Mouse (Mus musculus) adrenal gland, postnatal 36 days (tissue): ENCODE results near the gene Soat2. TPM values are rescaled to one million over a fixed set of nuclear protein-coding genes. Genes with fewer than 3 reads are reported as not detected.
"Not testable (repeated sequence)": the region's sequence is repeated elsewhere in the genome, so short reads cannot be mapped to it uniquely, and the experiment has no call there.

Experiments
- DNase-seq, 2 experiments: peaks; one replicate each; pipeline ENCODE4 v3.0.0; 2021; ENCODE audit warnings: mixed read lengths in 1 of 2
- total RNA-seq, 2 experiments: library from RNA; stranded (reverse); gene quantifications; 2 replicates each; pipeline ENCODE4 v1.2.3; 2021

Soat2 gene
- total RNA-seq, 2 experiments from 2014 or later, result 0.40 to 0.49 TPM

DNA sequence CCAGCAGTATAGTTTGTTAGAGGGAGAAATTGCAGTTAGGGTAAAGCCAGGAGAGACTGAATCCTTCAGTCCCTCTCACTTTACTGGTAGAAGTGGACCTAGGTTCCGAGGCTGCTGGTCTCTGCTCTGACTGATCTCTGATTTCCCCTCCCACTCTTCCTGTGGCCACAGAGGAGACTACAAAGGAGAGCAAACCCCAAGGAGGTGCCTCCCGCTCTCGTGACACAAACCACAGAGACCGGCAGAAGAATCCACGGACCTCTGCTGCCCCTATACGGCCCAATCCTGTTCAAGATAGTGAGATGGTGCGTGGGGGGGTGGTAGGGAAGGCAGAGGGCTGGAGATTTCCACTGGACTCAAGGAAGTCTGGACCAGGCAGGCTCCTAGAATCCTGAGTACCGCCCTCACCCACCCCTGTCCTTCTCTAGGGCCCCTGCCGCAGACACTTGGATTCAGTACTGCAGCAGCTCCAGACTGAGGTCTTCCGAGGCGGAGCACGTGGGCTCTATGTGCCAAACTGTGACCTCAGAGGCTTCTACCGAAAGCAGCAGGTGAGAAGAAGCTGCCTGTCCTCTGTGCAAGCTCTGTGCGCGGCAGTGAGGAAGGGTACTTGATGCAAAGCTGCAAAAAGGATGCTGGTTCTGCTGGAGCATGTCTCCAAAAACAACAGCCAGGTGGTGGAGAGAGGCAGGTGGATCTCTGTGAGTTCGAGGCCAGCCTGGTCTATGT lies 2.5 kb upstream of the Soat2 start:
- DNase-seq, result no peak

DNA sequence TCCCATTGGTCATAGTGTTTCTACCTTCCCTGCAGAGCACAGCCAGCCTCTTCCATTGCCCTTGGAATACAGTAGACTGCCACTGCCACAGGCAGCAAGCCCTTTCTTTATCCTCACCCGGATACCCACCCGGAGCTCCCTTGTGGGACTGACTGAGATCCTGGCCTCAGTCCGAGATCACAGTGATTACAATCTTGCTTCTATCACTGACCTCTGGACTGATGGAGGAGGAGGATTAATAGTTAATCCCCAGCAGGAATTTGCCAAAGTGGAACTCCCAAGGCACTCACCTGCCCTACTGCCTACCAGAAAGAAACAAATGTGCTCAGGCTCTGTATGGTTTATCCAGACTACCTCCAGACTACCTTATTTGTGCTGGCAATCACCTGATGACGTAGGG lies 765 bp upstream of the Soat2 start:
- DNase-seq, result no peak

DNA sequence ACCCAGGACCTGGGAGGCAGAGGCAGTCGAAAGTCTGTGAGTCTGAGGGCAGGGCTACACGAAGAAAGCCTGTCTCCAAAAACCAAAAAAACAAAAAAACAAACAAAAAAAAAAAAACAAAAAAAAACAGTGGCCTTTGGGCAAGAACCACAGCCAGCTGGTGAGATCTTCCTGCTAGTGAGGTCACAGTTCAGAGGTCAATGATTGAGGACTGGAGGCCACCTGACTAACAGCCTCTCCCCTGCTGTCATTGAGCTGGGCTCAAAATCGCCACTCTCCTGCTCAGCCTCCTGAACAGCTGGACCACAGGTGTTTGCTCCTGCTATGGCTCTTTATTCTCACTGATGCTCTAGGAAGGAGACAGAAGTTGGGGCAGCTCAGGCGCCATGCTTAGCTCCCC lies 2.3 kb downstream of the Soat2 start:
- DNase-seq, result no peak

DNA sequence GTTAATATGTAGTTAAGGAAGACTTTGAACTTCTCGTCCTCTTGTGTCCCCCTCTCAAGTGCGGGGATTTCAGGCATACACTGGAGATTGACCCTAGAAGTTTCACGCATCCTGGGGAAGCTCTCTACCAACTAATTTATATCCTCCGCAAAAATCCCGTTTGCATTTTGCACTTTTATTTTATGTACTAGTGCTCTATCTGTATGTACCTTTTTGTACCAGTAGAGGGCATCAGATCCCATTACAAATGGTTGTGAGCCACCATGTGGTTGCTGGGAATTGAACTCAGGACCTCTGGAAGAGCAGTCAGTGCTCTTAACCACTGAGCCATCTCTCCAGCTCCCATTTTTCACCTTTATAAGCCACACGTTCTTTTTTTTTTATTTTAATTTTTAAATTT lies 4.7 kb downstream of the Soat2 start:
- not testable (repeated sequence) for DNase-seq

DNA sequence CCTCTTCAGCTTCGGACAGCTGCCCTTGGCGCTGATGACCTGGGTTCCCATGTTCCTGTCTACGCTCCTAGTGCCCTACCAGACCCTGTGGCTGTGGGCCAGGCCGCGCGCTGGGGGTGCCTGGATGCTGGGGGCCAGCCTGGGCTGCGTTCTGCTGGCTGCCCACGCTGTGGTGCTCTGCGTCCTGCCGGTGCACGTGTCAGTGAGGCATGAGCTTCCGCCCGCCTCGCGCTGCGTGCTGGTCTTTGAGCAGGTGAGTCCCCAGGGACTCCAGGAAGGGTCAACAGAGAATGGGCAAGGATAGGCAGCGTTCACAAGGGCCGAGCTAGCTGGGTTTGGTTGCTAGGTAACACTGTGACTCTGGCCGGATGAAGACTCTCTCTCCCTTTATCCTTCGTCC lies 6.5 kb downstream of the Soat2 start:
- no peak for DNase-seq

DNA sequence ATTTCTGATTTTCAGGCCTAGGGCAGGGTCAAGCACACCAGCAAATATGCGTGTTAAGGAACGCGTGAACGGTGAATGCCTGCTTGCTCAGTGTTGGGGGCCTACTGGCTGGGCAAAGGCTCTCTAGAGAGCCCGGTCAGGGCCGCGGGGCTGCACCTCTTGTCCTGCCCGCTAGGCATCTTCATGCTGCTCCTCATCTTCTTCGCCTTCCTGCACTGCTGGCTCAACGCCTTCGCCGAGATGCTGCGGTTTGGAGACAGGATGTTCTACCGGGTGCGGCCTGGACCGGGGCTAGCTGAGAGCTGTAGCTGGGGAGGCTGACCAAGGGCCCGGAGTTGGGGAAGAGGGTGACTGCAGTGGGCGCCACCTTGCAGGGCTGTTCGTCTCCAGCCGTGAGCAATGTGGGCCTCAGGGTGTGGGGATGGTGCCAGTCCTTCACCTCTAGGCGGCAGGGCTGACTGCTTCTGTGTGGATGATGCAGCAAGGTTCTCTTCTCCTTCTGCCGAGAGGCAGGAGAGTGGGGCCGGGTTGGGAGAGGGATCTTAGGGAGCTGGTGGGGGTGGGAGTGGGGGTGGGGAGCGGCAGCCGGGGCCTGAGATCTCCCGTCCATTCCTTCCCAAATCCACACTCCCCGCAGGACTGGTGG lies 10.2 kb downstream of the Soat2 start:
- no peak for DNase-seq

DNA sequence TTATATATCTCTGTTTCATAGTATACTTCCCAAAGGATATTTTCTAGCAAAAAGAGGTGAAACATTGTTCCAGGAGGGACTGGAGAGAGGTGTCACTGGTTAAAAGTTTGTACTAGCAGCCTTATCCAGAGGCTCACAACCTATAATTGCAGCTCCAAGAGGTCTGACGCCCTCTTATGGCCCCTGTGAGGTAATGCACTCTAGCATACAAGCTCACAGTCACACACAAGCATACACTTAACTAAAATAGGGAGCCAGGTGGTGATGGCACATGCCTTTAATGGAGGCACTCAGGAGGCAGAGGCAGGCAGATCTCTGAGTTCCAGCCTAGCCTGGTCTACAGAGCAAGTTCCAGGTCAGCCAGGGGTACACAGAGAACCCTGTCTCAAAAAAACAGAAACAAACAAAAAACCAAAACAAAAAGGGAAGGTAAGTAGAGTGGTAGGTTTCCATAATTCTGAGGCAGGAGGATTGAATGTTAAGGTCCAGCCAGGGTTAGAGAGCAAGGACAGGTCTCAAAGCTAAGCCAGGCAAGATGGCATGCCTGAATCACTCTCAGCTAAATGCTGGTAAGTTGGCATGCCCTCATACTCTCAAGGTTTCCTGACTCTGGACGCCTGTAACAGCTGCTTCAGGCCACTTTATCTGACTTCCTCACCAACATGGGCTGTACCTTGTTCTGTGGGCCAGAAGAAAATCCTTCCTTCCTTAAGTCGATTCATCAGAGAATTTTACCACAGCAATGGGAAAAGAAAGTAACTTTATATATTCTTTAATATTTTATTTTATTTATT lies 13.8 kb downstream of the Soat2 start:
- DNase-seq, result no peak

DNA sequence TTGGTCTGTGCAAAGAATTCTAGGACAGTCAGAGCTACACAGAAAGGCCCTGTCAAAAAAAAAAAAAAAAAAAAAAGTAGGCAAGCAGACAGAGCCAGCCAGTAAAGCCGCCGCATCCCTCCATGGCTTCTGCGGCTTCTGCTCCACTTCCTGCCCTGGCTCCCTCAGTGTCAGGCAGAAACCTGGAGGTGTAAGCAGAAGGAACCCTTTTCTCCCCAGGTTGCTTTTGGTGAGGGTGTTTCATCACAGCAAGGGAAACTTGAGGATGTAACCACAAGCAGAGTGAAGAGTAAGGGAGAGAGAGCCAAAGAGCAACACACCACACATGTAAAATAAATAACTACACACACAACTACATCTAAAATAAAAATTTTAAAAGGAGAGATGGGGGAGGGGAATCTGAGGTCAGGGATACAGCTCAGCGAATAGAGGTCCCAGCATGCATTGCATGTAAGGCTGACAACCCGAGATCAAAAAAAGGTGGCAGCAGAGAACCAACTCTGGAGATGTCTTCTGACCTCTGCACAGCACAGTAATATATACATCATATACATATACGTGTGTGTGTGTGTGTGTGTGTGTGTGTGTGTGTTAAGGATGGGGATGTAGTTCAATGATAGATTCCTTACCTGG lies 15.3 kb downstream of the Soat2 start:
- DNase-seq, result no peak

DNA sequence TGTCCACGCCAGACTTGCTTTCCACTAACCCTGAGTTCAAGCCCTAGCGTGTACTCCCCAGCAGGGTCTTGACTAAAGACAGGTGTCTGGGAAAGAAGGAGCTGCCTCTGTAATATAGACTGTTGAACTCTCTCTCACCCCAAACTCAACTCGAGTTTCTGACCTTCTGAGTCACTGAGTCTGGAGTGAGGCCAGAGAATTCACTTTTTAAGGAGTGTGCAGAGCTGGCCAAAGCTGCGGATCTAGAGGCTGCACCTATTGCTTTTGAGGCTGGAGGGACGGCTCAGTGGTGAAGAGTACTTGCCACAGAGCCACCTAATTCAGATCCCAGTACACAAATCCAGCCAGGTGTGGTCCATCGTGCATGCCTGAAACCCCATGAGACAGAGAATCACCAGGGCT lies 17.3 kb downstream of the Soat2 start:
- peak; percentile 61 to 70 for DNase-seq

DNA sequence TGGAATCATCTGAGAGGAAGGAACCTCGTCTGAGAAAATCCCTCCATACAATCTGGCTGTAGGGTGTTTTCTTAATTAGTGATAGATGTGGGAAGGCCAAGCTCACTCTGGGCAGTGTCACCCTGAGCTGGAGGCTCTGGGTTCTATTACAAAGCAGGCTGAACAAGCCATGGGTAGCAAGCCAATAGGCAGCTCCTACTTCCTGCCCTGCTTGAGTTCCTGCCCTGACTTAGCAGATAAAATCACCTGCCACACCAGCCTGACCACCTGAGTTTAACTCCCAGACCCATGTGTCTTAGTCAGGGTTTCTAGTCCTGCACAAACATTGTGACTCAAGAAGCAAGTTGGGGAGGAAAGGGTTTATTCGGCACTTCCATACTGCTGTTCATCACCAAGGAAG lies 18.7 kb downstream of the Soat2 start:
- no peak for DNase-seq

DNA sequence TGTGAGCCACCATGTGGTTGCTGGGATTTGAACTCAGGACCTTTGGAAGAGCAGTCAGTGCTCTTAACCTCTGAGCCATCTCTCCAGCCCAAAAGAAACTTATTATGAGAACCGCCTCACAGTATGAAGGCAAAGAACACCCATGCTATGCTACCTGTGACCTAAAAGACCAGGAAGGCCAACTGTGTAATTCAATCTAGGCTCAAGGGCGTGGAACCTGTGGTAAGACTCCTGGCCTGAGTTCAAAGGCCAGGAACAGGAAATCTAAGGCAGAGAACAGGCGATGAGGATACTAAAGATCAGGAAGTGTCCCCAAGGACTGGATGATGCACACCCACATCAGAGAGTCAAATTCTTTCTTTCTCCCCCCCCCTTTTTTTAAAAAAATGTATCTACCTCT lies 23.3 kb downstream of the Soat2 start:
- no peak for DNase-seq

DNA sequence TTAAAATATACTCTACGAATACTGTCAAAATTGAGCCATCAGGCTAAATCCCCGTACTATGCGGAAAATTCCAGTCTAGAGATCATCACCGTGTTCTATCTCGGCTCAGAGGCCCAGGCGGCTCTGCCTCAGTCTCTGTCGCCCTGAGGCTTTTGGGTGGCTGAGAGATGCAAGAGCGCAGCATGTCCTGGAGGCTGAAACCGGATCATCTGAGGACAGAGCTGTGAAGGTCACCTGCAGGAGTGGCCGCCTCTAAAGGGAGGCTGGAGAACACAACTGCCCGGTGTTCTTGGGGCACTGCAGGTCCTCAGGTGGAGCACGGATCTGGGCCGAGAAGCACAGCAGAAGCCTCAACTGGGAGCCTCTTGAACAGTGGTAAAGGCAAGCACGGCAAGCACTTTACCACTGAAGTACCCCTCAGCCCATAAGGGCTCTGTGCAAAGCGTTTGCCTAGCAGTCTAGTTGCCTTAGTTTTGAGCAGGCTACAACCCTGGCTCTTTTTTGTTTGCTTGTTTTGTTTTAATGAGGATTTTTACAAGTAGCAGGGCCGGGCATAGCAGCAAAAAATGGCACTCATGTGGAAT lies 25.5 kb downstream of the Soat2 start:
- DNase-seq, result no peak

DNA sequence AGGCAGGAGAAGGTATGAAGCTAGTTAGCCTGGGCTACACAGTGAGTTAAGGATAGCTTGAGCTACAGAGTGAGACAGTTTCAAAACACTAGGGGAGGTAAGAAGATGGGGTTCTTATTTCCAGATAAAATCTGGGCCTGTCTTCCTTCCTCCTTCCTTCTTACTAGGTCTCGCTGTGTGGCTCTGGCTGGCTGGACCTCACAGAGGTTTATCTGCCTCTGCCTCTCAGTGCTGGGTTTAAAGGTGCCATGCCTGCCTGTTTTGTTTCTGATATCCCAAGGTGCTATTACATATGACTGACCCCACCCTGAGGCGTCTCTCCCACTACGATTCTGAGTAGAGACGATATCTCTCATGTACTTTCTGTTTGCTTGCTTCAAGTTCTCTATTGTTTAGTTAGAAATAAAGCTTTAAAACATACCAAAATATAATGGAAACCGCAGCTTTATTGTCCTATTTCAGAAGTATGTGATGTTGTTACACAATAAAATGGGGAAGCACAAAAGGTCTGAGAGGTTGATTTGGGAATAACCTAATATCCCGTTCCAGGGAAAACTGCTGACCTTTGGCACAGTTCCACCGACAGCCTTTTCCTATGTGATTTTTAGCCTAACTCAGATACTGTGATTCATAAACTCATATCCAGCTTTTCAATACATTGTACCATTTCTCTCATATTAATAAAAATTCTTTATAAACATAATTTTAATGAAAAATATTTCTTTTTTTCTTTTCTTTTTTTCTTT lies 26.4 kb downstream of the Soat2 start:
- DNase-seq, result peak in 1 of 2 experiments; percentile 39

DNA sequence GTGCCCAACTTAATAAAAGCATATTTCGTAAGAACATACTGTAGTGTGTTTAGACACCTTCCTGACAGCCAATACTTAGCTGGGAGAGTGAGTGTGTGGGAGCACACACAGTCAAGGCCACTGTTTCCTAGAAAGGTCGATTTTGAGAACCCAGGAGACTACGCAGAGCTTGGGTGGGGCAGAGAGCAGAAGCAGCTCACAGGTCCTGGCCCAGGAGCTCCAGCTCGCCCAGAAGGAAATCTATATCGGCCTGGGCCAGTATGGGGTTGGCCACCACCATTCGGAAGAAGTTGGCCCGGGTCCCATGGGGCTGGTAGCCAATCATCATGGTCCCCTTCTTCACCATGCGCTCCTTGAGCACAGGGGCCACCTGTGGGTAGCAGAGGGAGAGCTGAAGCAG lies 27.1 kb downstream of the Soat2 start:
- no peak for DNase-seq

DNA sequence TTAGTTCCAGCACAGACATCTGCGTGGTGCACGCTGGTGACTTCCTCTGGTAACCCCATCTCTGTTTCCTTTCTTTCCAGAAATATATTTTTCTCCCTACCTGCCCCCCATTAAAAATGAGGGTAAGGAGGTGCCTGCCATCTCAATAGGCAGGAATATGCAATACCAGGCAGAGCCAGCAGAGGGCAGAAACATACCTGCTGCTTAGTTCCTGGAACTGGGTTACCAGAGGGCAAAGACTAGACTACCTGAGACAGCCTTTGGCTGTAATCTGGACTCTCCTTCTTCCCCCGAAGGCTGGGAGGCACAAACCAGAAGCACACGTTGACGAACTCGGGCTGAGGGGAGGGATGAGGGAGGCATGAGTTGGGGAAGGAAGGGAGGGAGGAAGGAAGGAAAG lies 28.0 kb downstream of the Soat2 start:
- peak; percentile 84 to 87 for DNase-seq

DNA sequence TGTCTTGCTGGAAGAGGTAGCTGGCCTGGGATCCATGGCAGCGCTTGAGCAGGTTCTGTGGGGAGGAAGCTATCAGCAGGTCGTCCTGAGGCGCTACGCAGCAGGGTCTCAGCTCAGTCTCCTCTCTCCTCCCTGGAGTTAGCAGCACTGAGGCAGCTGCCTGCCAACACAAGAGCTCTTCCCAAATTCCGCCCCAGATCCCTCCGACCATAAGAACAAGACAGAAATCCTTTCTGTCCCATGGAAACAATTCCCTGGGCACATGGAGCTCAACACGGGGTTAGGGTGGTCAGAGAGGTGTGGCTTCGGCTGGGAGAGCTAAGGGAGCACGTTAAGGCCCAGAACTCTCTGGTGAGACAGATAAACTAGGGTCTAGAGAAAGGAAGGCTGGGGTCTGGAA lies 28.8 kb downstream of the Soat2 start:
- DNase-seq, result no peak

DNA sequence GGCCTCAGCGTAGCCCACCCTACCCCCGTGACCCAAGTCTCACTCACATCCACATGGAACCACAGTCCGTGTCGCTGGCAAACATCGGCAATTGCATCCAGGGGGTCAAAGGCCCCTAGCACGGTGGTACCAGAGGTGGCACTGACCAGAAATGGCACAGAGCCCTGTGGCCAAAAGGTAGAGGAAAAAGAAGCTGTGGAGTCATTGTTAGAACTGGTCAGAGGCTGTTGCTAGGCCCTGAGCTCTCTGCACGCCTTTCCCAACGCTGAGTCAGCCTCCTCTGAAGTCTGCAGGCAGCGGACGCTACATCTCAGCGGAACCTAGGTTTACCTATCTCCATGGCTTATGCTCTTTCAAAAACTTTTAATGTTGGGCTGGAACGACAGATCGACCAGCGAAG lies 29.6 kb downstream of the Soat2 start:
- DNase-seq, result no peak

DNA sequence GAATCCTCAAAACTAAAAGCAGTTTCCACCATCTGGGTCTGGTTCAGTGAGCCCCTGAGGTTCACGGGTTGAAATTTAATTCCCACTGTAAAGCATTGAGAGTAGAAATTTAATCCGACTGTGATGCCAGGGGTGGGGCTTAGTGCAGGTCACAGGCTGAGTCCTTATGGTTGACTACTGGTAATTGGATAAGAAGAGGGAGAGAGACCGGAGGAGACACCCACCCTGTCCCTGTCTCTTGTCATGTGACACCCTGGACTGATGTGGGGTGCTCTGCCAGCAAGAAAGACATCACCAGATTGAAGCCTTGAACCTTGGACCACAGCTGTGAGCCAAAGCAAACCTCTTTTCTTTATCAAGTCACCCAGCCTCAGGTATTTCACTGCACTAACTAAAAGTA lies 32.8 kb downstream of the Soat2 start:
- no peak for DNase-seq

DNA sequence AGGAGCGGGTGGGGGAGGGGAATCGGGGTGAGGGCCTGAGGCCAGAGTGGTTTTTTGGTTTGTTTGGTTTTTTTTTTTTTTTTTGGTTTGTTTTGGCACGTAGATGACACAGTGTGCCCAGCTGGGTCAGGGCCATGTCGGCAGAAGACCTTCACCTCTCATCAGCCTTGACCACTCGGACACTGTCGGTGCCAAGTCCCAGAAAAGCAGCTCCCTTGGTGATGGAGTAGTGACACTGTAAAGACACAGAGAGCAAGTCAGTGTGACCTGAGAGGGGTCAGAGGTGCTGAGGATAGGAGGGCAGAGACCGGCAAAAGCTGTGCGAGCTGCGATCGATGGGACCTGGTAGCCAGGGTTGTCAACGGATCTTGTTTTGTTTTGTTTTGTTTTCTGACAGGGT lies 35.9 kb downstream of the Soat2 start:
- DNase-seq, result peak; percentile 46 to 58

DNA sequence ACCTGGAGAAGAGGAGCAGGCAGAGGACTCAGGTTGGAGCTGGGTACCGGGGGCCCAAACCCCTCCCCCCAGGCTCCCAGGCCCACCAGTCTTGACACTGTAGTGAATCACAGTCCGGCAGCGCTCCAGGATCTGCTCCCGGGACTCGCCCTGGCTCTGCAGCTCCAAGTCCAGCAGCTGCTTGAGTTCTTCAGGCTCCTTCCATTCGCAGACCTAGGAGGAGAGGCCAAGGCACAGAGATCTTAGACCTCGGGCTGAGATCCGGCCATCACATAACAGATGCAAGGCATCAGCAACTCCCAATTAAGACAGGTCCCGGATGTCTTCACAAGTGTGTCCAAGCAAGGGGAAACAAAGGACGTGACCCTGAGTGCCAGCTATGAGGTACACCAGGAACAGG lies 37.8 kb downstream of the Soat2 start:
- DNase-seq, result no peak

DNA sequence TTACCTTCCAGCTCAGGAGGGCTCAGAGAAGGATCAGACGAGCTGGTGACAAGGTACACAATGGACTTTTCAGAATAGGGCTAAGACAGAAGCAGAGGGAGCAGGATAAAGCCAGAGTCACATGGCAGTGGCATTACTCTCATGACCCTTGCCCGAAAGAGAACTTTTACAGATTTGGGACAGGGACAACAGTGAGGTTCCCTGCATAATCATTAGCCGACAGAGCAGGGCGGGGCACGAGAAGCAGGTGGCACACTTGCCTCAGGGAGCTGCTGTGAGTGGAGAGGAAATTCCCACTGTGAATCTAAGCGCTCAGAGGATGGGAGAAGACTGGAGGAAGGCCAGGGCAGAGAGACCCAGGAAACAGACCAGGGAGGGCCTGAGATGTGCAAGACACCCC lies 38.6 kb downstream of the Soat2 start:
- no peak for DNase-seq

DNA sequence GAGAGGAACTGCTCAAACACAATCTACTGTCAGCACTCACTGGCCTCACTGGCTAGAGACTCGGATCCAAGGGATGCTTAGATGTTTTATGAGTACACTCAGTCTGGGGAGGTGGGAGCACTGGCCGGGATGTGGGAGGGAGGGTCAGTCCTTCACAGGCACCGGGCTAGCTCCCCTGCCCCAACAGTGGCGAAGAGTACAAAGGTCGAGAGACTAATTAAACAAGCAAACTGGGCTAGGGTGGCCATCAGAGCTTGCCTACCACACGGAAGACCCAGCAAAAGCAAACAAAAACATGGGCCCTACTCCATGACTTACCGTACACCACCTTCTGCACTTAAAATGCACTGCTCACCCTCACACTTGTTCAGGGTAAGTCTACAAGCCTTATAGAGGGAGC lies 41.4 kb downstream of the Soat2 start:
- no peak for DNase-seq
